Mouse (Mus musculus) kidney, embryonic 16.5 days (tissue): ENCODE data around the gene Fam171b. TPM values are rescaled to one million over a fixed set of nuclear protein-coding genes. Genes with fewer than 3 reads are reported as not detected.
A peak's percentile ranks its signal among the peaks of the same experiment; 100 is the strongest.

Experiments used
- ATAC-seq: fragments of 200-750 bp; cut with Nextera tagmentation; 2 replicates; pipeline ENCODE4 v1.8.0; 2017; ENCODE audit warnings: moderate TSS enrichment; ENCODE audit not compliant: low FRiP score, low TSS enrichment
- H3K27ac ChIP-seq: fragments of 300-500 bp; sonication (generic); 2 replicates; pipeline ENCODE4 v1.5.1; 2014; ENCODE audit warnings: low read length
- H3K27me3 ChIP-seq: fragments of 300-500 bp; sonication (generic); 2 replicates; pipeline ENCODE4 v1.6.1; 2014; ENCODE audit warnings: low read length, control low read depth, mixed read lengths; ENCODE audit not compliant: insufficient read depth
- H3K36me3 ChIP-seq: fragments of 300-500 bp; sonication (generic); 2 replicates; pipeline ENCODE4 v1.6.1; 2014; ENCODE audit warnings: low read length, control low read depth, mixed read lengths; ENCODE audit not compliant: insufficient read depth
- H3K4me1 ChIP-seq: fragments of 300-500 bp; sonication (generic); 2 replicates; pipeline ENCODE4 v1.6.1; 2014; ENCODE audit warnings: low read length, control low read depth, mixed read lengths; ENCODE audit not compliant: insufficient read depth
- H3K4me2 ChIP-seq: fragments of 300-500 bp; sonication (generic); replicated peaks from 2 replicates; pipeline ENCODE4 v1.6.1; 2014; ENCODE audit warnings: low read depth, low read length
- H3K4me3 ChIP-seq: fragments of 300-500 bp; sonication (generic); 2 replicates; pipeline ENCODE4 v1.5.1; 2014; ENCODE audit warnings: mild to moderate bottlenecking, low read length
- H3K9ac ChIP-seq: fragments of 300-500 bp; sonication (generic); replicated peaks from 2 replicates; pipeline ENCODE4 v1.6.1; 2014; ENCODE audit warnings: low read length
- H3K9me3 ChIP-seq: fragments of 300-500 bp; sonication (generic); 2 replicates; pipeline ENCODE4 v1.6.1; 2016; ENCODE audit warnings: low read length, control low read depth
- WGBS: fragments of 180-500 bp; shearing (Covaris S2); extraction: QIAGEN DNeasy Blood & Tissue Kit; methylation state at CpG from one replicate; pipeline ENCODE4 v1.1.7; 2014; 5-methylcytosine and 5-hydroxymethylcytosine counted together
- polyA plus RNA-seq: library from polyadenylated mRNA; unstranded; fragments of >200 nt; fragmentation: Nextera tagmentation; extraction: Ambion mirVana; gene quantifications from 2 replicates; pipeline ENCODE4 v1.2.1, GENCODE M21; 2015

The Fam171b gene
- polyA plus RNA-seq, result 5.4 and 5.9 TPM in 2 replicates

DNA sequence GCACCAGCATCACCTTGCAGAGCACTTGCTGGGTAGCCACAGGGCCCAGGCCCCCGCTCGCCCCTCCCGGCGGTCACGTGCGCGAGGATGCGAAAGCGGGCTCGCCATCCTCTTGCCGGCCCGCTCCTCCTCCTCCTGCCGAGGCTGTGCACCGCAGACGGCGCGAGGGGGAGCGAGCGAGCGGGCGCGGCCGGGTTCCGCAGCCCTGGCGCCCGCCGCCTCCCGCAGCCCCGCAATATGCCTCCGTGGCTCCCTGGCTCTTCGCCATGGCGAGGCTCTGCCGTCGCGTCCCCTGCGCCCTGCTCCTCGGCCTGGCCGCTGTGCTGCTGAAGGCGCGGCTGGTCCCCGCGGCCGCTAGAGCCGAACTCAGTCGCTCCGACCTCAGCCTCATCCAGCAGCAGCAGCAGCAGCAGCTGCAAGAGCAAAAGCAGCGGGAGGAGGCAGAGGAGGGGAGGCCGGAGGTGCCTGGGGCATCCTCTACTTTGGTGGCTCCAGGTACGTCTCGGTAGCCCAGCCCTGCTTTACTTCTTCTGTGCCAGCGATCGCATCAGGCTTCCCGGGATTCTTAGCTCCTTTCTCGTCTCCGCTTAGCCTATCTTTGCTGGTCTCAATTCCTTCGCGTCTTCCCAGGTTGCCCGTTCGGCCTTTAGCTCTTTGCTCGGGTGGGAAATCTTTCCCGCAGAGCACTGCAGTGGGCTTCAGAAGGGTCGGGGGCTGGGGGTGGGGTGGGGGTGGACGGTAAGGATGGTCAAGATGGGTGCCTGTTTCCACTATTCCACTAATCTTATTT, at the start of gene Fam171b:
Gene Fam171b, plus strand, starts transcription at position 154 of the 790 bp plus-strand sequence.
- H3K27ac ChIP-seq, result no peak within 1 kb of the TSS
- H3K4me1 ChIP-seq, result peaks cover 13% of the 10 kb centered on the region; the same call in 1 of the 2 replicates
- H3K27me3 ChIP-seq, result peaks cover 5% of the 10 kb centered on the region; the same call in 1 of the 2 replicates
- ATAC-seq, result peak; percentile 93
- WGBS, result under 1% methylated on average over 57 of the region's 63 CpGs
- peak within 1 kb of the TSS; percentile 74 for H3K9ac ChIP-seq
- H3K36me3 ChIP-seq, result no peaks in the 10 kb centered on the region
- peak within 1 kb of the TSS; percentile 79 for H3K4me3 ChIP-seq
- H3K4me2 ChIP-seq, result peak within 1 kb of the TSS; percentile 97
- H3K9me3 ChIP-seq, result no peaks in the 10 kb centered on the region

DNA sequence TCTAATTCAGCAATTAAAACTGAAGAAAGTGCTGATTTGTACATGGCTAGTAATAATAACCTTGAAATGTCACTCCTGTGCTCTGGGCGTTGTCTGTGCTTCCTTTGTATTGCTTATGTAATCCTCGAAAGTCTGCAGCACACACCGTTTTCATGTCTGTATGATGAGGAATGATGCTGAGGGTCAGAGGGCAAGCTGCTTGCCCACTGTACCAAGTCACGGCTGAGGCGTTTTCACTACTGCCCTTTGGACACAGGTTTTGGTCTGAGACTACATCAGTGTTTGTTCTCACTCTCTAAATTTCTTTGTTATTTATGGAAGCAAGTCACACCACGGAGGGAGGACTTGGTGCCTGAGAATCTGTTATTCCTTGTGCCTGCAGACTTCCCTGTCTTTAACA, 46.4 kb upstream of the Fam171b start:
- no peaks in the 10 kb centered on the region for H3K9me3 ChIP-seq
- 20% methylated on average over 6 of the region's 6 CpGs for WGBS
- peaks cover 28% of the 10 kb centered on the region for H3K36me3 ChIP-seq
- 0 out of 2 replicates have a peak, but pooled peaks cover 2% of the 10 kb centered on the region for H3K4me1 ChIP-seq
- H3K27me3 ChIP-seq, result no peaks in the 10 kb centered on the region
- no peak overlapping the region for H3K4me3 ChIP-seq
- H3K27ac ChIP-seq, result no peak overlapping the region
- peak; percentile 23; the same call in 1 of the 2 replicates for ATAC-seq
- no peak overlapping the region for H3K4me2 ChIP-seq
- H3K9ac ChIP-seq, result no peak overlapping the region

DNA sequence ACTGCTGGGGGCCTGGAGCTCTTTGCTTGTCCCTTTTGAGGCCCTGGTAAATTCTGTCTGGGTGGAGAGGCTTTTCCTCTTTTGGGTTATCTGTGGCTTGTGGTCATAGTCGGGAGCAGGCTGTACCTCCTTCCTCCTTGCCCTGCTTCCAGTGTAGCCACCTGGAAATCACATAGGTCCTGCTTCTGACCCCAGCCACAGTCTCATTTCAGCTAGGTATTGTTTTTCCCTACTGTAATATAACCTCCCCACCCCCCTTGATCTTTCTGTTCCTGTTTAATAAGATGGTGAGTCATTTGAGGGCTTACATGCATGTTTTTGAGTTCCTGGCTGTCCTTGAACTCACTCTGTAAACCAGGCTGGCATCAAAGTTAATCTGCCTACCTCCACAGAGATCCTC, 45.6 kb upstream of the Fam171b start:
- no peak for ATAC-seq
- H3K4me2 ChIP-seq, result no peak overlapping the region
- H3K4me1 ChIP-seq, result 0 out of 2 replicates have a peak, but pooled peaks cover 2% of the 10 kb centered on the region
- H3K9ac ChIP-seq, result no peak overlapping the region
- H3K36me3 ChIP-seq, result peaks cover 31% of the 10 kb centered on the region
- H3K4me3 ChIP-seq, result no peak overlapping the region
- H3K27me3 ChIP-seq, result no peaks in the 10 kb centered on the region
- H3K27ac ChIP-seq, result no peak overlapping the region
- 67% methylated on average over 1 of the region's 1 CpGs for WGBS
- H3K9me3 ChIP-seq, result no peaks in the 10 kb centered on the region

DNA sequence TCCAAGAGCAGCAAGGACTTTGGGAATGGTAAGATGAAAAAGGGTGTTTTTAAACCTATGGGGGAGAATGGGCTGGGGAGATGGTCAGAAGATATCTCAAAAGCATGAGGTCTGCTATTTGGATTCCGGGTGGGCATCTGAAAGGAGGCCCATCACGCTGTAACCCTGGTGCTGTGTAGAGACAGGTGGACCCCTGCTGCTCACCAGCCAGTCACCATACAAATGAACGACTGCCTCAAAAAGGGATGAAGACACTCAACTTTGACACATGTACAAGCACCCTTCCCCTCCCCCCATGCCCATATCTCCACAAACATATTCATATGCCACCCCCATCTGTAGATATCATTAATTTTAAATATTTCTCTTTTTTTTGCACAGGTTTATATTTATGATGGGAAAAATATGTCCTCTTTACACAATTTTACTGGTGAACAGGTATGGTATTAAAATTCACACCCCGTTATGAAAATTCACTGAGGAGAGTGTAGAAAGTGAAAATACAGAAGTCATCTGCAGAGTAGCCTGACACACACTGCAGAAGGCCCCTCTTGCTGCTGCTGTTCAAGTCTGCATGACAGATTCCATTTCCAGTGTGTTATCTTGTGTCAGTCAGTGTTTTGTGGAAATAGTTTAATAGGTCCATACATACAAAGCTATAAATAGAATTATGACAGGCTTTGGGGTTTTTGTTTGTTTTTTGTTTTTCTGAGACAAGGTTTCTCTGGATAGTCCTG, 44.0 kb upstream of the Fam171b start:
- WGBS, result 91% methylated on average over 4 of the region's 4 CpGs

DNA sequence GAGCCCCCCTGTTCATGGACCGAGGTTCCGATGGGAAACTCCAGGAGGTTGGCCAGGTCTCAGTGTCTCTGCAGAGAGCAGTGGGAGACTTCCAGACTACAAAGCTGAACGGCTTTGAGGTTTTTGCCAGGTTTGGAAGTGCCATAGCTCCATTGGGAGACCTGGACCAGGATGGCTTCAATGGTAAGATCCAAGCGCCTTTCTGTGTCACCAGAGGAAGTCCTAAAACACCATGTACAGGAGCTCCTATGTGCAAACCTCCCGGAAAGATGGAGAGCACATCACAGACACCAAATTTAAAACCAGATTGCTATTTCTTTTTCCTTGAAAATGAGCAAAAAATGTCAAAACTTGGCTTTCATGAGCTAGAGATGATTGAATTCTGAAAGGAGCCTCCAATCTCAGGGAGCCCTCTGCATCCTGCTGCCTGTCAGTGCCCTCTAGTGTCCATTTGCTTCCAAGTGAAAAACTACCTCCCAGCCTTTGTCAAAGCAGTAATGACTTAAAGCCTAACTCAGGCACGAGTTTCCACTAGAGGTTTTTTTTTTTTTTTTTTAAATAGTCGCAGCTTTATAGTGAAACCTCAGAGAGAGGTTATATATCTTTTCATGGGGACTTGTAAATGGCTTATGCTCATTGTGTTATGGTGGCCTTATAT, 41.2 kb upstream of the Fam171b start:
- Histone ChIP-seq H3K9ac (no peak overlapping the region), H3K27ac (no peak overlapping the region), H3K4me2 (no peak overlapping the region), H3K27me3 (no peaks in the 10 kb centered on the region), H3K4me3 (no peak overlapping the region), H3K4me1 (0 out of 2 replicates have a peak, but pooled peaks cover under 1% of the 10 kb centered on the region), H3K36me3 (peaks cover 43% of the 10 kb centered on the region), H3K9me3 (no peaks in the 10 kb centered on the region)
- 56% methylated on average over 7 of the region's 7 CpGs for WGBS
- peak; percentile 67; the same call in 1 of the 2 replicates for ATAC-seq

More for the DNA sequence above, 44.0 kb upstream of the Fam171b start:
- Histone ChIP-seq H3K27ac (no peak overlapping the region), H3K9ac (no peak overlapping the region), H3K36me3 (peaks cover 39% of the 10 kb centered on the region), H3K9me3 (no peaks in the 10 kb centered on the region), H3K4me3 (no peak overlapping the region), H3K4me1 (0 out of 2 replicates have a peak, but pooled peaks cover 2% of the 10 kb centered on the region), H3K4me2 (no peak overlapping the region), H3K27me3 (no peaks in the 10 kb centered on the region)
- no peak for ATAC-seq

DNA sequence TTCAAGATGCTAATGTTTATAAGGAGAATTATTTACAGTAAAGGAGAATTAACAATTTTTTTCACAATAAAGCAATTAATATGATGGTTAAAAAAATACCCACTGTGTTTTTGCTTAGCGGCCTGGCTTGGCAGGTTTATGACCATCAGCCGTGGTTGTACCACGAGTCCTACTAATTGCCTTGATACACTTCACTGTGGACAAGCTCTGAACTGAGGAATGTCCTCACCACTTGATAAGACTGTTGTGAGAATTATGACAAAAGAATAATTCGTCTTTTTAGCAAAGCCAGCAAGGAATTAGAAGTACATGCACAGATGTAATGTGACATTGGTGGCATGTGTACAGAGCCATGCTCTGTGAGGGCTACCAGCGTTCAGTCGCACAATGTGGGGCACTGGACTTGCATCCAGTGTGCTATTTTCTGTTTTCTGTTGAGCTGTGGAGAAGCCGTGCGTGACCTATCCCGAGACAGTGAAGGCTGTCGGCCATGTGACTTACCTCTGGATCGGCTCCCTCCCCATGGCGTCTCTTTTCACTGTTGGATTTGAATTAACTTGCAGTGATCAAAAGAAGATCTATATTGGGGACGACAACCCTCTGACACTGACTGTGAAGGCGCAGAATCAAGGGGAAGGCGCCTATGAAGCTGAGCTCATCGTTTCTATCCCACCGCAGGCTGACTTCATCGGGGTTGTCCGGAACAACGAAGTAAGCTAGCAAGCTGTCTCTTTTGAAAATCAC, 20.9 kb upstream of the Fam171b start:
- WGBS, result 88% methylated on average over 20 of the region's 20 CpGs
- Histone ChIP-seq H3K9me3 (no peaks in the 10 kb centered on the region), H3K36me3 (peaks cover 37% of the 10 kb centered on the region), H3K4me3 (no peak overlapping the region), H3K9ac (no peak overlapping the region), H3K27ac (no peak overlapping the region), H3K27me3 (no peaks in the 10 kb centered on the region), H3K4me1 (no peaks in the 10 kb centered on the region), H3K4me2 (no peak overlapping the region)
- ATAC-seq, result no peak

DNA sequence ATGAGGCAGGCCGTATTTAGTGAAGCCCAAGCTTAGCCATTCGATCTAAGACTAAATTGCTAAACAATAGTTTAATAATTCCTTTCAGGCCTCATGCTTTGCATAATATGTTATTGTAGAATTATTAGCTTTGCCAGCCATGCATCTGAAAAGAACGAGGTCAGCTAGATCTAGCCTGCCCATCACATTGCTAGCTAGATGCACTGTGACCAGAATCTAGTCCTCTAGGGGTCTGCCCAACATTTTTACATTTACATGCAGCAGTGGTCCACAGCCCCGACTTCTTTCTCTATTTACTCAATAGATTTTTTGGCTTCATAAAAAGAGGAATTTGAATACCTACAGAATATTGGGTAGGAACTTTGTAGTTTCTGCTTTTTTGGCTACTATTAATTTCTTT, 20.3 kb upstream of the Fam171b start:
- Histone ChIP-seq H3K36me3 (peaks cover 43% of the 10 kb centered on the region), H3K4me2 (no peak overlapping the region)
- 94% methylated on average over 4 of the region's 4 CpGs for WGBS

DNA sequence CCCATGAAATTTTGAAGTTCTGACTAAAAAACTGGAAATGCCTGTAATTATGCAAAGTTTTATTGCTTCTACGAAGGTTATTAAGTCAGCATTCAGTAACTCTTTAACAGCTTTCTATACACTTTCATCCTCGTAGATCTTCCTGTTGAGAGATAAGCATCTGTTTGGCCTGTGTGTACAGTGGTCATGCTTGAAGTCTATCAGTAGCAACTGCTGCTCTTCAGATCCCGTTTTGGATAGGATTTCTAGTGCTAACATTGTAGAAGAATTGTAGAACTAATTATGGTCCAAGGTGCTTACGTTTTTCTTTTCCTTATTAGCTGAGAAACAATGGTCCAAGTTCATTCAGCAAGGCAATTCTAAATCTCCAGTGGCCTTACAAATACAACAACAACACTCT, 16.7 kb upstream of the Fam171b start:
- Histone ChIP-seq H3K27me3 (no peaks in the 10 kb centered on the region), H3K4me3 (no peak overlapping the region), H3K4me2 (no peak overlapping the region), H3K27ac (no peak overlapping the region), H3K9ac (no peak overlapping the region), H3K9me3 (no peaks in the 10 kb centered on the region), H3K4me1 (no peaks in the 10 kb centered on the region), H3K36me3 (peaks cover 55% of the 10 kb centered on the region)
- 74% methylated on average over 4 of the region's 4 CpGs for WGBS
- ATAC-seq, result no peak

More for the DNA sequence above, 20.3 kb upstream of the Fam171b start:
- H3K27ac ChIP-seq, result no peak overlapping the region
- no peak overlapping the region for H3K4me3 ChIP-seq
- no peak overlapping the region for H3K9ac ChIP-seq
- no peaks in the 10 kb centered on the region for H3K4me1 ChIP-seq
- no peaks in the 10 kb centered on the region for H3K27me3 ChIP-seq
- no peak for ATAC-seq
- no peaks in the 10 kb centered on the region for H3K9me3 ChIP-seq

DNA sequence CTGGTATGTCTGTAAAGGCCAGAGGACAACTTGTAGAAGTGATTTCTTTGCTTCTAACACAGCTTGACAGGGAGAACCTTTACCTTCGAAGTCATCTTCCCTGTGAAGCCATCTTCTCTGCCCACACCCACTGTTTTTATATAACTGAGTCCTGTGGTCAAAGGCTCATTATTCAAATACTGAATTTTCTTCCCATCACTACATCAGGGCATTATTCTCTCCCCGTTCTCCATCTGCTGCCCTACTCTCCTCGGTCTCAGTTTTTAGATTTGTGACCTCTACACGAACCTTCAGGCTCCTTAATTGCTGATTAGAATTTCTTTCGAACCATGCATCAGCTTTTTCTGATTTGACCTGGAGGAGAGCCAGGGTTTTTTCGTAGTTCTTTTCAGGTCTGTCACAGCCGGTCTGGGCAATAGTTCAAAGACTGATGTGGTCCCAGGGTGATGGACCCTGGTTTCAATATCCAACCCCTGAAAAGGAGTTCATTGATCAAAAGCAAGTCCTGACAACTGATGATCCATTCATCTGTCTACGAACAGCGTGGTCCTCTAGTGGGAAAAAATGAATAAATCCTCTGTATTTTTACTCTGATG, 14.4 kb upstream of the Fam171b start:
- H3K27me3 ChIP-seq, result no peaks in the 10 kb centered on the region
- H3K4me3 ChIP-seq, result no peak overlapping the region
- no peak overlapping the region for H3K9ac ChIP-seq
- H3K36me3 ChIP-seq, result peaks cover 62% of the 10 kb centered on the region
- no peaks in the 10 kb centered on the region for H3K4me1 ChIP-seq
- H3K9me3 ChIP-seq, result no peaks in the 10 kb centered on the region
- WGBS, result 85% methylated on average over 9 of the region's 9 CpGs
- H3K4me2 ChIP-seq, result no peak overlapping the region
- H3K27ac ChIP-seq, result no peak overlapping the region
- ATAC-seq, result no peak
